Mouse (Mus musculus) spleen, postnatal 14 days (tissue): Measurements from ENCODE around the gene Mcam.
A peak's percentile ranks its signal among the peaks of the same experiment; 100 is the strongest.

Experiments used
- DNase-seq, 2 experiments: peaks; one replicate each; pipeline ENCODE4 v3.0.0; 2021 to 2022; ENCODE audit warnings: low spot score in 2 of 2

Mcam gene

GRCm38 (mm10) chr9:44134101-44134850 lies at the start of gene Mcam:
Gene Mcam (plus strand): TSS chr9:44134469.
- no peak for DNase-seq

GRCm38 (mm10) chr9:44084659-44085229 lies 49.5 kb upstream of the Mcam start:
- DNase-seq = peak; percentile 75 to 76

- no peak for DNase-seq
Observed at GRCm38 (mm10) chr9:44085276-44085675, 49.0 kb upstream of the Mcam start.

- DNase-seq = no peak
Observed at GRCm38 (mm10) chr9:44085741-44086665, 48.3 kb upstream of the Mcam start.

GRCm38 (mm10) chr9:44086960-44087359 lies 47.3 kb upstream of the Mcam start:
- no peak for DNase-seq

GRCm38 (mm10) chr9:44087761-44088455 lies 46.4 kb upstream of the Mcam start:
- no peak for DNase-seq

GRCm38 (mm10) chr9:44088877-44089608 lies 45.2 kb upstream of the Mcam start:
- no peak for DNase-seq

- DNase-seq = peak; percentile 48 to 72
Observed at GRCm38 (mm10) chr9:44093612-44094503, 40.4 kb upstream of the Mcam start.

- no peak for DNase-seq
Observed at GRCm38 (mm10) chr9:44094737-44095136, 39.5 kb upstream of the Mcam start.

GRCm38 (mm10) chr9:44095781-44096180 lies 38.5 kb upstream of the Mcam start:
- DNase-seq = no peak

GRCm38 (mm10) chr9:44096536-44096935 lies 37.7 kb upstream of the Mcam start:
- DNase-seq = no peak

- no peak for DNase-seq
Observed at GRCm38 (mm10) chr9:44101490-44101889, 32.8 kb upstream of the Mcam start, which contains the start of gene Mfrp. Gene Mfrp (plus strand): TSS chr9:44101729.

GRCm38 (mm10) chr9:44104881-44105280 lies 29.4 kb upstream of the Mcam start:
- no peak for DNase-seq

- DNase-seq = no peak
Observed at GRCm38 (mm10) chr9:44105781-44106180, 28.5 kb upstream of the Mcam start.

GRCm38 (mm10) chr9:44106182-44106581 lies 28.1 kb upstream of the Mcam start:
- DNase-seq = no peak

GRCm38 (mm10) chr9:44106596-44106995 lies 27.7 kb upstream of the Mcam start:
- DNase-seq = no peak

- DNase-seq = no peak
Observed at GRCm38 (mm10) chr9:44107110-44107509, 27.2 kb upstream of the Mcam start, which contains the start of gene C1qtnf5. Gene C1qtnf5 (plus strand): TSS chr9:44107245.

- no peak for DNase-seq
Observed at GRCm38 (mm10) chr9:44107557-44108179, 26.6 kb upstream of the Mcam start.

GRCm38 (mm10) chr9:44108269-44109055 lies 25.8 kb upstream of the Mcam start:
- DNase-seq = no peak
